Mouse (Mus musculus) olfactory bulb, adult 2 months (tissue): ENCODE measurements around the gene Acss2.
"Not testable (repeated sequence)": the region's sequence is repeated elsewhere in the genome, so short reads cannot be mapped to it uniquely, and the experiment has no call there.

ENCODE experiments used
- CTCF ChIP-seq: fragments of 200-500 bp; IDR thresholded peaks from 2 replicates; pipeline ENCODE4 v1.5.1; 2012; ENCODE audit warnings: low read depth, mild to moderate bottlenecking, low read length, moderate library complexity; ENCODE audit not compliant: insufficient read depth
- POLR2A ChIP-seq: fragments of 200-500 bp; IDR thresholded peaks from 2 replicates; pipeline ENCODE4 v1.6.1; 2012; ENCODE audit warnings: mild to moderate bottlenecking, low read depth, low read length, moderate library complexity; ENCODE audit not compliant: insufficient read depth

DNA sequence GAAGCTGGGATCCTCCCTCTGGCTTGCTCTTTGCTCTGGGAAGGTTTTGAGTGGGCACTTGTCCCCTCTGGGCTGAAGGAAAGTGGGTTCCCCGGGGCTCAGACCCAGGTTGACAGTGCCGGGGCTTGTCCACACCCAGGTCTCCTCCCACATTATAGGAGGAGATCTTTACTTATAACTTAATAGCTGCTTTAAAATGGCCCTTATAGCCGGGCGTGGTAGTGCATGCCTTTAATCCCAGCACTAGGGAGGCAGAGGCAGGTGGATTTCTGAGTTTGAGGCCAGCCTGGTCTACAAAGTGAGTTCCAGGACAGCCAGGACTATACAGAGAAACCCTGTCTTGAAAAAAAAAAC lies 87.5 kb downstream of the Acss2 start:
- TF ChIP-seq CTCF, POLR2A: not testable (repeated sequence)
